Mouse (Mus musculus) kidney, embryonic 15.5 days (tissue): Measurements from ENCODE around the gene Poc1b. TPM values are rescaled to one million over a fixed set of nuclear protein-coding genes. Genes with fewer than 3 reads are reported as not detected.

Experiments used
- ATAC-seq: fragments of 200-750 bp; cut with Nextera tagmentation; replicated peaks from 2 replicates; pipeline ENCODE4 v1.8.0; 2017; ENCODE audit warnings: moderate TSS enrichment; ENCODE audit not compliant: low FRiP score
- H3K27ac ChIP-seq: fragments of 300-500 bp; sonication (generic); 2 replicates; pipeline ENCODE4 v1.5.1; 2015; ENCODE audit warnings: mild to moderate bottlenecking, inconsistent platforms
- H3K27me3 ChIP-seq: fragments of 300-500 bp; sonication (generic); 2 replicates; pipeline ENCODE4 v1.6.1; 2015; ENCODE audit warnings: inconsistent platforms
- H3K36me3 ChIP-seq: fragments of 300-500 bp; sonication (generic); 2 replicates; pipeline ENCODE4 v1.6.1; 2015; ENCODE audit warnings: inconsistent platforms
- H3K4me1 ChIP-seq: fragments of 300-500 bp; sonication (generic); 2 replicates; pipeline ENCODE4 v1.6.1; 2015; ENCODE audit warnings: inconsistent platforms
- H3K4me2 ChIP-seq: fragments of 300-500 bp; sonication (generic); 2 replicates; pipeline ENCODE4 v1.6.1; 2015; ENCODE audit warnings: moderate library complexity, mild to moderate bottlenecking, inconsistent platforms
- H3K4me3 ChIP-seq: fragments of 300-500 bp; sonication (generic); replicated peaks from 2 replicates; pipeline ENCODE4 v1.5.1; 2015; ENCODE audit warnings: mild to moderate bottlenecking, inconsistent platforms
- H3K9ac ChIP-seq: fragments of 300-500 bp; sonication (generic); 2 replicates; pipeline ENCODE4 v1.6.1; 2015; ENCODE audit warnings: mild to moderate bottlenecking, inconsistent platforms
- H3K9me3 ChIP-seq: fragments of 300-500 bp; sonication (generic); replicated peaks from 2 replicates; pipeline ENCODE4 v1.6.1; 2016; ENCODE audit warnings: inconsistent platforms
- WGBS: fragments of 180-500 bp; shearing (Covaris S2); methylation state at CpG from one replicate; pipeline ENCODE4 v1.1.7; 2015; ENCODE audit warnings: mixed read lengths; 5-methylcytosine and 5-hydroxymethylcytosine counted together
- polyA plus RNA-seq: library from polyadenylated mRNA; unstranded; fragments of >200 nt; fragmentation: Nextera tagmentation; extraction: Ambion mirVana; gene quantifications from 2 replicates; pipeline ENCODE4 v1.2.1, GENCODE M21; 2015

Gene Poc1b
- polyA plus RNA-seq, 1 experiment from 2014 or later = 25.5 TPM

DNA sequence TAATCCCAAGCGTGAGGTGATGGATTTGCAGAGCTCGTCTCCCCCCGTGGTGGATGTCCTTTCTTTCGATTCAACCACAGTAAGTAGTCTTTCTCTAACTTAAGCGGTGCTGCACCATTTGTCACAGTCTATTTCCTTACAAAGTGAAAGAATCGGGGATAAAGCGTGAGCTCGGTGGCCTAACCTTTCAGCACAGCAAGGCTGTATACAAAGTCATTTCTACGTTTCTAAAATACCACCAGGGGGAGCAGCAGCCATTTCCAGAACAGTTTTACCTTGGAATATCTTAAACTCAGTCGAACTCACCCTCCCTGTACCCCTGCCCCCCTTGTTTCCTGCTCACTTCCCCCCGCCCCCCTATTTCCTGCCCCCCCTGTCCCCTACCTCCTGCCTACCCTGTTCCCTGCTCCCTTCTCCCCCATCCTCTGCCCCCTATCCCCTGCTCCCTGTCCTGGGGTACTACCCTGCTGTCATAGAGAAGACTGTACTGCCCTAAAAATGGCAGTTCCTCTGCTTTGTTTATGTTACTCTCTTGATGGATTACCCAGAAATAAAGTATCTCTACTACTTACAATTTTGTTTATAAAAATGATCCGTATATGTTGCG is 58.1 kb downstream of the Poc1b start:
- Histone ChIP-seq H3K27me3 (no peaks in the 10 kb centered on the region), H3K9ac (no peak overlapping the region), H3K4me1 (peaks cover 39% of the 10 kb centered on the region), H3K4me2 (0 out of 2 replicates have a peak overlapping the region, but pooled peaks have one; percentile 18), H3K4me3 (no peak overlapping the region), H3K9me3 (no peaks in the 10 kb centered on the region), H3K36me3 (peaks cover 6% of the 10 kb centered on the region; the same call in 1 of the 2 replicates), H3K27ac (peak overlapping the region; percentile 88)
- WGBS = 32% methylated on average over 13 of the region's 13 CpGs
- ATAC-seq = peak; percentile 44; the same call in 1 of the 2 replicates

DNA sequence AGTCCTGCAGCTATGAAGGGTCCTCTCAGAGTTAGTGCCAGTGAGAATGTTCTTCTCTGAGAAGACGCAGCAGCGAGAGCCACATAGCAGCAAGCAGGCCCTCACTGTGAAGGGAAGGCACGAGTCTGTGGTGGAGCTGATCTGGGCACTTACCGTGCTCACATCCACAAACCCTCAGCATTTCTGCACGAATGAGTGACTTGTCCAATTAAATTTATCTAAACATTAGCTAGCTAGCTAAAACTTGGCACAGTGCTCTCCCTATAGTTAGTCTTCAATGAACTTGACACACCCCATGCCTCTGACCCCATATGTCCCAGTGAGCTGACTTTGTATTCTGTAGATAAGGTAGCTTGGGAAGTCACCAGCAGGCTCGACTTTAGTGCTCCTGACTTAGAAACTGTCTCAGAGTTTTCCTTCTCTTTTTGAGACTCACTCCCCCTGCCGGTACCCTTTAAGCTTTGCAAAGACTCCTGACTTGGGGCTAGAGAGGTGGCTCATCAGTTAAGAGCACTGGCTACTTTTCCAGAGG is 59.0 kb downstream of the Poc1b start:
- H3K27ac ChIP-seq = peak overlapping the region; percentile 88
- no peak overlapping the region for H3K4me3 ChIP-seq
- no peak overlapping the region for H3K9ac ChIP-seq
- 38% methylated on average over 7 of the region's 7 CpGs for WGBS
- no peaks in the 10 kb centered on the region for H3K36me3 ChIP-seq
- no peaks in the 10 kb centered on the region for H3K9me3 ChIP-seq
- H3K4me2 ChIP-seq = peak overlapping the region; percentile 1; the same call in 1 of the 2 replicates
- peaks cover 44% of the 10 kb centered on the region for H3K4me1 ChIP-seq
- ATAC-seq = peak; percentile 81
- H3K27me3 ChIP-seq = no peaks in the 10 kb centered on the region

DNA sequence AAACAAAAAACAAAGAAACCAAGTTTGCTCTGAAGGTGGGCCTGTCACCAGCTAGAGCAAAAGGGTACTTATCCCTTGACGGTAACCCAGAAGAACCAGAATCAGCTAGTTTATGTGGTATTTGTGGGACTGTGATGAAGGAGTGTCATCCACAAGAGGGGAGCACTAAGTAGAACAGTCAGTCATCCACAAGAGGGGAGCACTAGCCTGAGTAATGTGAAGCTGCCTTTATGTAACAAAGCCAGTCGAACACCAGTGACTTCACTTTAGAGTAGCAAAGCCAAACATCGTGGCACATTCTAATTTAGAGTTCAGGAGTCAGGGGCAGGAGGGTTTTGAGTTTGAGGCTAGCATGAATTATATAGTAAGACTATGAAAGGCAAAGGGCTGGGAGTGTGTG is 59.6 kb downstream of the Poc1b start:
- H3K36me3 ChIP-seq = no peaks in the 10 kb centered on the region
- ATAC-seq = no peak
- no peaks in the 10 kb centered on the region for H3K9me3 ChIP-seq
- WGBS = 39% methylated on average over 3 of the region's 3 CpGs
- peaks cover 49% of the 10 kb centered on the region for H3K4me1 ChIP-seq
- no peak overlapping the region for H3K9ac ChIP-seq
- no peak overlapping the region for H3K4me3 ChIP-seq
- peak overlapping the region; percentile 88 for H3K27ac ChIP-seq
- no peaks in the 10 kb centered on the region for H3K27me3 ChIP-seq
- no peak overlapping the region for H3K4me2 ChIP-seq

DNA sequence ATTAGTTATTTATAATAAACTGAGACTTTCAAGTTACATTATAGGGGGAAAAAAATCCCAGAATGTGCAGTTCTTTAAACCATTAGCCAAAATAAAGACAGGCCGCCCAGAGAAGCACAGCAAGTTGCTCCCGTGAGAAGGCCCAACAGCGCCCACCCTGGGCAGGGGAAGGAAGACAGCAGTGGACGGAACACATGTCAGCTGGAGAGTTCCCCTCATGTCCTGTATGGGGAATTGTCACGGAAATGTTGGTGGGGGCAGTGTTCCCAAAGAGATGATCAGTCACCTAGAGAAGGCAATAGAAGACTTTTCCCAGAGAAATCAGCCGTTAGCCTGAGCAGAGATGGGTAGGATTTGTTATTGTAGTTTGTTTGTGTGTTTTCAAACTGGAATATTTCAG is 61.6 kb downstream of the Poc1b start:
- Histone ChIP-seq H3K27me3 (no peaks in the 10 kb centered on the region), H3K9me3 (no peaks in the 10 kb centered on the region), H3K9ac (no peak overlapping the region), H3K4me1 (peaks cover 60% of the 10 kb centered on the region), H3K4me2 (0 out of 2 replicates have a peak overlapping the region, but pooled peaks have one; percentile 14), H3K4me3 (no peak overlapping the region), H3K36me3 (no peaks in the 10 kb centered on the region), H3K27ac (peak overlapping the region; percentile 73)
- 65% methylated on average over 6 of the region's 6 CpGs for WGBS
- no peak for ATAC-seq

DNA sequence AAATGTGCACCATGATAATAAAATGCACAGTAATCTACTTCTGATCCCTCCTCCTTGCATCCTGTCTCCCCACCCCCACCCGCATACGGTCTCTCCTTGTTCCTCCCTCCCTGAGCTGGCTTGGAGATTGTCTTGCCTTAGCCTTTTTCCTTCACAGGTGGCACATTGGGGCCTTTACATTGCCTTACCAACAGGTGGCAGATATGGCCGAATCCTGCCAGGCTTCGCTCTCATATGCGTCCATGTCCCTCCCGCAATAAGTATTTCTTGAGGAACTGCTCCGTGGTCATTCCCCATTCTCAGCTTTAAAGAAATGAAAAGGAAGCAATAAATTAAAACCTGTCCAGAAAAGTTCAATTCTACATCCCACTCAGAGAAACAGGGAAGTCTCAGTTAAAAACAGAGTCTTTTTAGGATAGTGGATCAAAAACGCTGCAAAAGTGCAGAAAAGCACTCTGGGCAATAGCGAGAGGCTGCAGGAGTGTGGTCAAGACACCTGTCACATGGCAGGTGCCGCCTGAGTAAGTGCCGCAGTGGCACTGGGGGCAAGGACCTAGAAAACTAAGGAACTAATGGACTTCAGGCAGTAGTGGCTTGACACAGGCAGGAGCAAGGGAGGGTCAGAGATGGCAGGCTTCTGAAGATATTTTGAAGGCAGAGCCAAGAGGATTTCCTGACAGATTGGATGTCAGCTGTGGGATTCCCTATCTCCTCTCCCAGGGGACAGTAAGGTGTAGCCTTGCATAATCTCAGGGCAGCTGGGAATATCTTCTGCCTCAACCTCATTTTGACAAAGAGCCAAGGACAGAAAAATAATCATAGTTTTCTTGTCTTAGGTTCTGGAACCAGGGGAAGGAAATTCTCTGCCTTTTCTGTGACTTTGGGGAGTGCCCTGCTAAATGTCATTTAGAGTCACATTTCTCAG is 62.3 kb downstream of the Poc1b start:
- no peak overlapping the region for H3K9ac ChIP-seq
- 56% methylated on average over 11 of the region's 11 CpGs for WGBS
- peak overlapping the region; percentile 14; the same call in 1 of the 2 replicates for H3K4me2 ChIP-seq
- H3K4me1 ChIP-seq = peaks cover 60% of the 10 kb centered on the region
- no peak overlapping the region for H3K4me3 ChIP-seq
- no peaks in the 10 kb centered on the region for H3K27me3 ChIP-seq
- H3K36me3 ChIP-seq = no peaks in the 10 kb centered on the region
- H3K9me3 ChIP-seq = no peaks in the 10 kb centered on the region
- no peak for ATAC-seq
- peak overlapping the region; percentile 73 for H3K27ac ChIP-seq

DNA sequence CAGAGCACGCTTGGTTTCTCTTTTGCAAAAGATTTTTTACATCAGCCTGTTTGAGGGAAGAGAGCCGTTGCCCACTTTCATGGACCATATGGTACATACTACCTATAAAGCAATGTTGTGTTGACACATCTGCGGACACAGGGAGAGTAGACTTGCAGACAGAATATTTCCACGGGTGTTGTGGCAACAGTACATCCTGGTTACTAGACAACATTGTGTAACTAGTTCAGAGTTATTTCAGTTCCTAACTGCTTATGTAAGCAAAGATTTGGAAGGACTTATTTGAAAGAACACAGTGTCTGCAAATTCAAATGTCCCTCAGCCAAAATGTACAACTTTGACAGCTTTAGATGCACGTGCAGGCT is 62.9 kb downstream of the Poc1b start:
- H3K4me3 ChIP-seq = no peak overlapping the region
- no peaks in the 10 kb centered on the region for H3K27me3 ChIP-seq
- WGBS = 54% methylated on average over 5 of the region's 5 CpGs
- no peaks in the 10 kb centered on the region for H3K36me3 ChIP-seq
- no peak for ATAC-seq
- H3K9me3 ChIP-seq = no peaks in the 10 kb centered on the region
- H3K4me2 ChIP-seq = no peak overlapping the region
- H3K9ac ChIP-seq = no peak overlapping the region
- H3K27ac ChIP-seq = peak overlapping the region; percentile 73
- peaks cover 57% of the 10 kb centered on the region for H3K4me1 ChIP-seq

DNA sequence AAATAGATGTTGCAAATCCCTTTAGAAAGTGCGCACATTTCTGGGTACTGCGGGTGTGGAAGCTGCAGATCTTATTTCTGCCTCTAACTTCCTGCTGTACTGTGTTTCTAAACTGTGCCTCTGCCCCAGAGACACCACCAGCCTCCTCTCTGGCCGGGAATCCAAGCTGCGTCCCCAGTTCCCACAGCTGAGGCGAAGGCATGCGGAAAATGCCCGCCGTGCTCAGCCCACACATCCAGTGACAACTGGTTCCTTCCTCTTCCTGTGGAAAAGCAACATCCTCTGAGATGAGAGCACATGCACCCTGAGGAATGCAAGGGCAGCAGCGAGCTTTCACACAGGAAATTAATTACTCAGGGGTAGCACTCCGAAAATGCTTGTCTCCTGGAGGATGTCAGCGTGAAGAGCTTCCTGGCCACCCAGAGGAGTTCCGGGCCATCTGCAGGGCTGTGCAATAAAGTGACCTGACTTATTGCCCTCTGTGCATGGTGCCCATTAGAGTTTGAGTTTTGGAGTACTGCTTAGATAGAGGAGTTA is 65.2 kb downstream of the Poc1b start:
- peak; percentile 82 for ATAC-seq
- peaks cover 40% of the 10 kb centered on the region for H3K4me1 ChIP-seq
- H3K27ac ChIP-seq = peak overlapping the region; percentile 93
- WGBS = 5% methylated on average over 12 of the region's 12 CpGs
- H3K9me3 ChIP-seq = no peaks in the 10 kb centered on the region
- H3K36me3 ChIP-seq = no peaks in the 10 kb centered on the region
- peak overlapping the region; percentile 46 for H3K4me2 ChIP-seq
- 0 out of 2 replicates have a peak overlapping the region, but pooled peaks have one; percentile 14 for H3K4me3 ChIP-seq
- no peaks in the 10 kb centered on the region for H3K27me3 ChIP-seq
- H3K9ac ChIP-seq = no peak overlapping the region

DNA sequence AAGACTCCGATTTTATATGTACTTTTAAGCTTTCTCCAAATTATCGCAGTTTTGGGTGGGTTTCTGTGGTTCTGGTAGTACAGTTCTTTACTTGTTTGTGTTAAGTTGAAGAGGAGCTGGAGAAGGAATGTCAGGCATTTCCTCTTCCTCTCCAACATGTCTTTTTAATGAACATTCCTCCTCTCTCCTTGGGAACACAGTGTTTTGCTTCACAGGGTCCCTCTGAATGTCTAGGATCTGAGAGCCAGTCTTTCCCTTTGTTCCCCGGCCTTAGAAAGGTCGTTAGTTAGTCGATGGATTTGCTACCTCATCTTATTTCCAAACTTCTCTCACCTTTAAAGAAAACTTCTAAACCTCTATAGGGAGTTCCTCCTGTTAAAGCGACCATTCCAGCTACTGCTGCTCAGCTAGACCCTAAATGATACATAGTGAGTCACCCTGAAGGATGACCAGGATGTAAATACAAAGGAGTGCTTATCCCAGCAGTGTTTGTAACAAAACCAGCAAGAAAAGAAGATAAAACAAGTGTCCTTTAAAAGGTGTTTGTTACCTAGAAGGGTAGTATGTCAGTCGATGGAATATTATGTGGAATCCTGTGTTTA is 66.2 kb downstream of the Poc1b start:
- WGBS = 37% methylated on average over 7 of the region's 7 CpGs

DNA sequence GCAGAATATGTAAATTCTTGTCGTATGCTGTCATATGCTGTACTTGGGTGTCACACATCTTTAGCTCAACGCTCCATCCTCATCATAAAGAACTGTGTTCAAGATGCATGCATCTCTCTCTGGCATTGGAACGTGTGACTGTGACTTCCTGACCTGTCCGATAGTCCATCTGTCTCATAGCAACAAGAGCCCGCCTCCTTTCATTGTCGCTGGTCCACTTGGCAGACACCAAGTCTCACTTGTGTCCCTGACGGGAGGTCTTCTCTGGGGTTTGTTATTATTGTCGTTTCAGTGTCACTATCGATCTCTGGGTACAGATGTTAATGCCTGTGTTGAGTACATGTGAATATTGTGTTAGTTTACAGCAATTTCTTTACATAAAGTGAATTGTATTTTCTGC is 70.1 kb downstream of the Poc1b start:
- Histone ChIP-seq H3K27me3 (no peaks in the 10 kb centered on the region), H3K36me3 (0 out of 2 replicates have a peak, but pooled peaks cover 4% of the 10 kb centered on the region), H3K4me3 (no peak overlapping the region), H3K27ac (no peak overlapping the region), H3K9ac (no peak overlapping the region), H3K9me3 (no peaks in the 10 kb centered on the region; the same call in 1 of the 2 replicates), H3K4me1 (peaks cover 7% of the 10 kb centered on the region), H3K4me2 (no peak overlapping the region)
- WGBS = 81% methylated on average over 9 of the region's 9 CpGs
- no peak for ATAC-seq

More for the DNA sequence above, 66.2 kb downstream of the Poc1b start:
- no peak overlapping the region for H3K4me3 ChIP-seq
- no peaks in the 10 kb centered on the region; the same call in 1 of the 2 replicates for H3K9me3 ChIP-seq
- ATAC-seq = no peak
- no peak overlapping the region for H3K4me2 ChIP-seq
- no peaks in the 10 kb centered on the region for H3K36me3 ChIP-seq
- no peak overlapping the region for H3K9ac ChIP-seq
- H3K4me1 ChIP-seq = peaks cover 37% of the 10 kb centered on the region
- no peaks in the 10 kb centered on the region for H3K27me3 ChIP-seq
- H3K27ac ChIP-seq = peak overlapping the region; percentile 93

DNA sequence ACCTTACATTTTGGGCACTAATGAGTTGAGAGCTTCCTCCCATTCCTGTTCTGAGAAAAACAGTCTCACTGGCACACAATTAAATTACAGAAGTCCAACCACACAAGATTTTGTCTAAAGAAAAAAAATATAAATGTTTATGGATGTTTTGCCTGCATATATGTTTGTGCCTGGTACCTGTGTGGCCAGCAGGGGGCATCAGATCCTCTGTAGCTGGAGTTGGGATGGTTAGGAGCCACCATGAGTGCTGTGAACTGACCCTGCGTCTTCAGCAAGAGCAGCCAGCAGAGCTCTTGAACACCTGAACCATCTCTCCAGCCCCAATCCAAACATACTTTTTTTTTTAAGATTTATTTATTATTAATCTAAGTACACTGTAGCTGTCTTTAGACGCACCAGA is 71.3 kb downstream of the Poc1b start:
- no peak overlapping the region for H3K4me2 ChIP-seq
- H3K27me3 ChIP-seq = no peaks in the 10 kb centered on the region
- H3K9me3 ChIP-seq = no peaks in the 10 kb centered on the region; the same call in 1 of the 2 replicates
- no peak overlapping the region for H3K27ac ChIP-seq
- no peak overlapping the region for H3K4me3 ChIP-seq
- no peak overlapping the region for H3K9ac ChIP-seq
- H3K36me3 ChIP-seq = 0 out of 2 replicates have a peak, but pooled peaks cover 4% of the 10 kb centered on the region
- no peaks in the 10 kb centered on the region; the same call in 1 of the 2 replicates for H3K4me1 ChIP-seq
- no peak for ATAC-seq
- 98% methylated on average over 2 of the region's 2 CpGs for WGBS

DNA sequence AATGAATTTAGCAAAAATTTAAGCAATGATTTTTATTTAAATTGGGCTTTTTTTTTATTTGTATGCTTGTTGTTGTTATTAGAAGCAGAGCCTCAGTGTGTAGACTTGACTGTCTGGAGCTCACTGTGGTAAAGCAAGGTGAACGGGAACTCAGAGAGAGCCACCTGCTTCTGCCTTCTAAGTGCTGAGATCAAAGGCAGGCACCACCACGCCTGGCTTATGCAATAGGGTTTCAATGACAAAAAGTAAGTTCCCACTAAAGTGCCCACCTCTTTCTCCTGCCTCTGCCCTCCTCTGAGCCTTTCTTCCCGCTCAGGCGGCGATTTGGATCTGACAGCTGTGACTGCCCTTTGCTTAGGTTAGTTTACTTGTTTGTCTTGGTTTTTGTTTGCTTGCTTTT is 72.3 kb downstream of the Poc1b start:
- H3K4me1 ChIP-seq = no peaks in the 10 kb centered on the region
- WGBS = 92% methylated on average over 5 of the region's 5 CpGs
- H3K4me2 ChIP-seq = no peak overlapping the region
- ATAC-seq = no peak
- H3K36me3 ChIP-seq = 0 out of 2 replicates have a peak, but pooled peaks cover 4% of the 10 kb centered on the region
- no peak overlapping the region for H3K9ac ChIP-seq
- H3K27me3 ChIP-seq = no peaks in the 10 kb centered on the region
- H3K27ac ChIP-seq = no peak overlapping the region
- no peaks in the 10 kb centered on the region; the same call in 1 of the 2 replicates for H3K9me3 ChIP-seq
- H3K4me3 ChIP-seq = no peak overlapping the region
